ENCODE assay signal across 9 mouse cellular contexts in genomic region chr11:101462583-101463440, GRCm38 (mm10). TPM values are rescaled to one million over a fixed set of nuclear protein-coding genes. Genes with fewer than 3 reads are reported as not detected.
DNase-seq lines count a peak whose midpoint lies in the region; ATAC-seq lines count a peak whose summit lies in the region.
"Had no signal": no experiment of that assay in that cellular context is flagged by ENCODE, and none has a peak within 500 bp of the region (broad histone marks: within the 10 kb centered on the region; RNA-seq: fewer than 3 reads in every experiment).

No protein-coding gene starts in this region.

- 0 out of 2 replicates have a peak overlapping the region, but pooled peaks have one; percentile 86 for H3K9ac ChIP-seq in forebrain, embryonic 15.5 days (replicated peaks)
- H3K9ac ChIP-seq in stomach, embryonic 16.5 days (ENCODE audit: low read length): no peak overlapping the region

- peak; percentile 17 for DNase-seq in lung, postnatal 36 days
- DNase-seq in lung, postnatal 14 days: no peak
- DNase-seq in ovary, postnatal 36 days (ENCODE audit: low spot score): no peak
- no peak for DNase-seq in cerebellum, adult 9-11 months
- no peak for DNase-seq in thymus, postnatal 25 days
- DNase-seq: heart, postnatal 10 days had no signal

- H3K27ac ChIP-seq in forebrain, embryonic 15.5 days (replicated peaks): no peak overlapping the region
- 0 out of 2 replicates have a peak overlapping the region, but pooled peaks have one; percentile 29 for H3K27ac ChIP-seq in stomach, embryonic 16.5 days (ENCODE audit: low read length)

- H3K4me3 ChIP-seq in forebrain, embryonic 15.5 days: peak overlapping the region; percentile 79; the same call in 1 of the 2 replicates
- no peak overlapping the region for H3K4me3 ChIP-seq in stomach, embryonic 16.5 days (replicated peaks; ENCODE audit: low read length)

- WGBS in forebrain, embryonic 15.5 days: 34% methylated on average over 13 of the region's 13 CpGs
- 30% methylated on average over 13 of the region's 13 CpGs for WGBS in stomach, embryonic 16.5 days

- H3K9me3 ChIP-seq in forebrain, embryonic 15.5 days: no peaks in the 10 kb centered on the region
- no peaks in the 10 kb centered on the region for H3K9me3 ChIP-seq in stomach, embryonic 16.5 days (replicated peaks; ENCODE audit: control insufficient read depth, low read length)

- H3K4me1 ChIP-seq in forebrain, embryonic 15.5 days: peaks cover 49% of the 10 kb centered on the region
- H3K4me1 ChIP-seq in stomach, embryonic 16.5 days (ENCODE audit: control insufficient read depth, insufficient read depth, low read length): peaks cover 34% of the 10 kb centered on the region

- H3K36me3 ChIP-seq in forebrain, embryonic 15.5 days: peaks cover 46% of the 10 kb centered on the region
- H3K36me3 ChIP-seq in stomach, embryonic 16.5 days (ENCODE audit: control insufficient read depth, insufficient read depth, low read length): 0 out of 2 replicates have a peak, but pooled peaks cover 7% of the 10 kb centered on the region

- no peaks in the 10 kb centered on the region for H3K27me3 ChIP-seq in forebrain, embryonic 15.5 days
- no peaks in the 10 kb centered on the region for H3K27me3 ChIP-seq in stomach, embryonic 16.5 days (ENCODE audit: control insufficient read depth, insufficient read depth, low read length)

- H3K4me2 ChIP-seq in forebrain, embryonic 15.5 days (replicated peaks): peak overlapping the region; percentile 83
- H3K4me2 ChIP-seq in stomach, embryonic 16.5 days (ENCODE audit: low read depth, low read length): no peak overlapping the region

- ATAC-seq in forebrain, embryonic 15.5 days (replicated peaks): no peak
- peak; percentile 53 for ATAC-seq in megakaryocyte, adult 5-6 weeks (ENCODE audit: poor library complexity, severe bottlenecking)
- ATAC-seq in stomach, embryonic 16.5 days (ENCODE audit: insufficient read depth, low FRiP score): no peak

RNA-seq across cellular contexts. Expression of gene Rnd2, which starts 2.0 kb away (rescaled TPM):
- 121 and 142 TPM in 2 replicates for polyA plus RNA-seq in forebrain, embryonic 15.5 days (2015; fragmentation: Nextera tagmentation; extraction: Ambion mirVana)
- 0.13 and 0.16 TPM in 2 replicates for total RNA-seq in megakaryocyte, adult 5-6 weeks (2015)
- 0.20 TPM in 1 of 2 replicates, not detected in the other for total RNA-seq in megakaryocyte, adult 5-6 weeks (2017)
- polyA plus RNA-seq in stomach, embryonic 16.5 days (2015; fragmentation: Nextera tagmentation; extraction: Ambion mirVana): 10.7 and 11.9 TPM in 2 replicates

RNA-seq across cellular contexts. Expression of gene Vat1, which starts 3.2 kb away (rescaled TPM):
- polyA plus RNA-seq in forebrain, embryonic 15.5 days (2015; fragmentation: Nextera tagmentation; extraction: Ambion mirVana): 77.1 and 79.8 TPM in 2 replicates
- total RNA-seq in megakaryocyte, adult 5-6 weeks (2015): 7.3 and 10.8 TPM in 2 replicates
- 3.4 and 5.2 TPM in 2 replicates for total RNA-seq in megakaryocyte, adult 5-6 weeks (2017)
- polyA plus RNA-seq in stomach, embryonic 16.5 days (2015; fragmentation: Nextera tagmentation; extraction: Ambion mirVana): 67.1 and 73.8 TPM in 2 replicates

RNA-seq across cellular contexts. Expression of gene Ifi35, which starts 14.6 kb away (rescaled TPM):
- polyA plus RNA-seq in forebrain, embryonic 15.5 days (2015; fragmentation: Nextera tagmentation; extraction: Ambion mirVana): 2.4 and 3.2 TPM in 2 replicates
- total RNA-seq in megakaryocyte, adult 5-6 weeks (2015): 60.6 and 62.4 TPM in 2 replicates
- 47.3 and 56.5 TPM in 2 replicates for total RNA-seq in megakaryocyte, adult 5-6 weeks (2017)
- polyA plus RNA-seq in stomach, embryonic 16.5 days (2015; fragmentation: Nextera tagmentation; extraction: Ambion mirVana): 26.3 and 26.8 TPM in 2 replicates

RNA-seq across cellular contexts. Expression of gene Rpl27, which starts 20.7 kb away (rescaled TPM):
- 267 and 285 TPM in 2 replicates for polyA plus RNA-seq in forebrain, embryonic 15.5 days (2015; fragmentation: Nextera tagmentation; extraction: Ambion mirVana)
- 334 and 336 TPM in 2 replicates for total RNA-seq in megakaryocyte, adult 5-6 weeks (2015)
- total RNA-seq in megakaryocyte, adult 5-6 weeks (2017): 2,102 and 2,594 TPM in 2 replicates
- 241 and 276 TPM in 2 replicates for polyA plus RNA-seq in stomach, embryonic 16.5 days (2015; fragmentation: Nextera tagmentation; extraction: Ambion mirVana)

RNA-seq across cellular contexts. Expression of gene Ptges3l, which starts 37.7 kb away (rescaled TPM):
- 1.0 and 1.7 TPM in 2 replicates for polyA plus RNA-seq in forebrain, embryonic 15.5 days (2015; fragmentation: Nextera tagmentation; extraction: Ambion mirVana)
- total RNA-seq in megakaryocyte, adult 5-6 weeks (2015): 0.43 and 2.5 TPM in 2 replicates
- total RNA-seq in megakaryocyte, adult 5-6 weeks (2017): 0.66 TPM in 1 of 2 replicates, not detected in the other
- 16.3 and 26.9 TPM in 2 replicates for polyA plus RNA-seq in stomach, embryonic 16.5 days (2015; fragmentation: Nextera tagmentation; extraction: Ambion mirVana)
